Mouse (Mus musculus): ENCODE measurements around the gene Sfr1. TPM values are rescaled to one million over a fixed set of nuclear protein-coding genes. Genes with fewer than 3 reads are reported as not detected.

The Sfr1 gene
- polyA plus RNA-seq, 1 experiment from 2014 or later = 168 TPM

- Histone ChIP-seq H3K36me3 (ENCODE audit: control insufficient read depth, insufficient read depth, low read length) (no peaks in the 10 kb centered on the region), H3K4me3 (replicated peaks; ENCODE audit: low read depth, low read length) (no peak overlapping the region), H3K4me1 (ENCODE audit: control insufficient read depth, insufficient read depth, low read length) (no peaks in the 10 kb centered on the region), H3K27ac (replicated peaks; ENCODE audit: low read depth, low read length) (no peak overlapping the region), H3K4me2 (ENCODE audit: low read length) (no peak overlapping the region), H3K9me3 (ENCODE audit: control insufficient read depth, low read length) (no peaks in the 10 kb centered on the region), H3K9ac (replicated peaks; ENCODE audit: low read length) (no peak overlapping the region), H3K27me3 (ENCODE audit: control insufficient read depth, insufficient read depth, low read length) (no peaks in the 10 kb centered on the region)
- DNase-seq (no peak), ATAC-seq (ENCODE audit: low FRiP score, low TSS enrichment) (no peak)
- whole genome bisulfite sequencing = 77% methylated on average over 6 of the region's 6 CpGs
Measured at GRCm38 (mm10) chr19:47777847-47778246, 46.4 kb downstream of the Sfr1 start.

DNA sequence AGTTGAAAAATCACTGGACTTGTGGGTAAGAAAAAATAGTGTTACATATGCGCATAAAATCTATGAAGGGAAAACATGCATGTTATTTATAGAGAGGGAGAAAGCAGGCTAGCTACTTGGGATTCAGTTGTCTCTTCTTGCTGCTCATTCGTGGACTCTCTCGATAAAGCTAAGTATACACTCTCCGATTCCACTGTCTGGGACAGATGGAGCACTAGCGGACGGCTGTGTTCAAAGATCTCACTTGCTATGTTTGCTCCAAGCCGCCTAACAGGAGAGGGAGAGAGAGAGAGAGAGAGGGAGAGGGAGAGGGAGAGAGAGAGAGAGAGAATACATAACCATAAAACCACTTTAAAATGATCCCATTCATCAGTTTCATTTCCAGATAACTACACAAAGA, 48.7 kb downstream of the Sfr1 start:
- no peak for ATAC-seq (ENCODE audit: low FRiP score, low TSS enrichment)
- no peaks in the 10 kb centered on the region for H3K27me3 ChIP-seq (ENCODE audit: control insufficient read depth, insufficient read depth, low read length)
- H3K36me3 ChIP-seq (ENCODE audit: control insufficient read depth, insufficient read depth, low read length) = no peaks in the 10 kb centered on the region
- no peaks in the 10 kb centered on the region for H3K4me1 ChIP-seq (ENCODE audit: control insufficient read depth, insufficient read depth, low read length)
- no peaks in the 10 kb centered on the region for H3K9me3 ChIP-seq (ENCODE audit: control insufficient read depth, low read length)
- no peak overlapping the region for H3K9ac ChIP-seq (replicated peaks; ENCODE audit: low read length)
- 95% methylated on average over 7 of the region's 7 CpGs for WGBS
- H3K27ac ChIP-seq (replicated peaks; ENCODE audit: low read depth, low read length) = no peak overlapping the region
- no peak overlapping the region for H3K4me3 ChIP-seq (replicated peaks; ENCODE audit: low read depth, low read length)
- no peak overlapping the region for H3K4me2 ChIP-seq (ENCODE audit: low read length)
- DNase-seq = no peak

GRCm38 (mm10) chr19:47780972-47781371, 49.5 kb downstream of the Sfr1 start:
- no peaks in the 10 kb centered on the region for H3K4me1 ChIP-seq (ENCODE audit: control insufficient read depth, insufficient read depth, low read length)
- H3K4me2 ChIP-seq (ENCODE audit: low read length) = no peak overlapping the region
- DNase-seq = no peak
- no peaks in the 10 kb centered on the region for H3K9me3 ChIP-seq (ENCODE audit: control insufficient read depth, low read length)
- H3K36me3 ChIP-seq (ENCODE audit: control insufficient read depth, insufficient read depth, low read length) = no peaks in the 10 kb centered on the region
- no peak overlapping the region for H3K9ac ChIP-seq (replicated peaks; ENCODE audit: low read length)
- no peak for ATAC-seq (ENCODE audit: low FRiP score, low TSS enrichment)
- 80% methylated on average over 11 of the region's 11 CpGs for WGBS
- H3K27ac ChIP-seq (replicated peaks; ENCODE audit: low read depth, low read length) = no peak overlapping the region
- no peak overlapping the region for H3K4me3 ChIP-seq (replicated peaks; ENCODE audit: low read depth, low read length)
- H3K27me3 ChIP-seq (ENCODE audit: control insufficient read depth, insufficient read depth, low read length) = no peaks in the 10 kb centered on the region

DNA sequence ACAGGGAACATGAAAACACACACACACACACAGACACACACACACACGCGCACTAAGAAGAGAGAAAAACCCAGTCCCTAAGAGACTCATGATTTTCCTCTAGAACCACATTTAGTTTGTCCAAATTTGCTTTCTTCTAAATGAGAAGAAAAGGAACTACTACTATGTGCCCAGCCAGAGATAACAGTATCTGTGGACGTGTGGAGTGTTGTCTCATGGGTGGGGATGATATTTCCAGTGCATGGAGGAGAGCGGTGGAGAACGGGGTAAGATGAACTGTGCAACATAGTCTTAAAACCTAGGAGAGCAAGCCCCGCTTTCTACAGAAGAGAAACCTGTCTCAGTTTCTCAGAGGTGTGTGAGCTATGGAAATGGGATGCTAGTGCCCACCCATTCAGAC, 52.4 kb downstream of the Sfr1 start:
- no peak overlapping the region for H3K4me2 ChIP-seq (ENCODE audit: low read length)
- ATAC-seq (ENCODE audit: low FRiP score, low TSS enrichment) = no peak
- no peaks in the 10 kb centered on the region for H3K9me3 ChIP-seq (ENCODE audit: control insufficient read depth, low read length)
- H3K36me3 ChIP-seq (ENCODE audit: control insufficient read depth, insufficient read depth, low read length) = no peaks in the 10 kb centered on the region
- H3K27ac ChIP-seq (replicated peaks; ENCODE audit: low read depth, low read length) = no peak overlapping the region
- no peak overlapping the region for H3K4me3 ChIP-seq (replicated peaks; ENCODE audit: low read depth, low read length)
- H3K27me3 ChIP-seq (ENCODE audit: control insufficient read depth, insufficient read depth, low read length) = no peaks in the 10 kb centered on the region
- 94% methylated on average over 6 of the region's 6 CpGs for WGBS
- DNase-seq = no peak
- no peaks in the 10 kb centered on the region for H3K4me1 ChIP-seq (ENCODE audit: control insufficient read depth, insufficient read depth, low read length)
- no peak overlapping the region for H3K9ac ChIP-seq (replicated peaks; ENCODE audit: low read length)

Small RNA genes lying within 50 kb of the gene (microRNA-seq; reads per million reads assigned to microRNA genes)
- not detected for gene Mir8090

Other genes starting within 250 kb of the Sfr1 start
- 25.0 and 30.4 TPM in 2 replicates for gene Stn1, start 194.2 kb upstream of the Sfr1 start, polyA plus RNA-seq (2014; fragmentation: Nextera tagmentation; extraction: Ambion mirVana)
- 8.9 and 9.4 TPM in 2 replicates for gene Slk, start 152.0 kb upstream of the Sfr1 start, polyA plus RNA-seq (2014; fragmentation: Nextera tagmentation; extraction: Ambion mirVana)
- gene Col17a1, start 39.6 kb upstream of the Sfr1 start, polyA plus RNA-seq (2014; fragmentation: Nextera tagmentation; extraction: Ambion mirVana) = 0.09 and 0.29 TPM in 2 replicates
- gene Gsto1, start 123.3 kb downstream of the Sfr1 start, polyA plus RNA-seq (2014; fragmentation: Nextera tagmentation; extraction: Ambion mirVana) = 115 and 150 TPM in 2 replicates
- gene Gsto2, start 133.9 kb downstream of the Sfr1 start, polyA plus RNA-seq (2014; fragmentation: Nextera tagmentation; extraction: Ambion mirVana) = 1.0 and 1.2 TPM in 2 replicates
- 0.47 and 0.77 TPM in 2 replicates for gene Cfap43, start 187.6 kb downstream of the Sfr1 start, polyA plus RNA-seq (2014; fragmentation: Nextera tagmentation; extraction: Ambion mirVana)
- 3.4 and 5.2 TPM in 2 replicates for gene Itprip, start 187.6 kb downstream of the Sfr1 start, polyA plus RNA-seq (2014; fragmentation: Nextera tagmentation; extraction: Ambion mirVana)
- gene Cfap58, start 206.0 kb downstream of the Sfr1 start, polyA plus RNA-seq (2014; fragmentation: Nextera tagmentation; extraction: Ambion mirVana) = 0.47 and 0.89 TPM in 2 replicates